Mouse (Mus musculus) brain, adult 2 months (tissue): ENCODE data around the gene Slc35a1.

Source experiments
- DNase-seq: peaks from one replicate; pipeline ENCODE4 v3.0.0; 2011; ENCODE audit warnings: low read depth, low spot score

Gene Slc35a1

GRCm38 (mm10) chr4:34653179-34653578, 34.1 kb downstream of the Slc35a1 start:
- DNase-seq: no peak

GRCm38 (mm10) chr4:34644779-34645178, 42.5 kb downstream of the Slc35a1 start:
- no peak for DNase-seq

GRCm38 (mm10) chr4:34640731-34641130, 46.5 kb downstream of the Slc35a1 start:
- no peak for DNase-seq

GRCm38 (mm10) chr4:34639745-34640364, 47.4 kb downstream of the Slc35a1 start:
- no peak for DNase-seq

DNA sequence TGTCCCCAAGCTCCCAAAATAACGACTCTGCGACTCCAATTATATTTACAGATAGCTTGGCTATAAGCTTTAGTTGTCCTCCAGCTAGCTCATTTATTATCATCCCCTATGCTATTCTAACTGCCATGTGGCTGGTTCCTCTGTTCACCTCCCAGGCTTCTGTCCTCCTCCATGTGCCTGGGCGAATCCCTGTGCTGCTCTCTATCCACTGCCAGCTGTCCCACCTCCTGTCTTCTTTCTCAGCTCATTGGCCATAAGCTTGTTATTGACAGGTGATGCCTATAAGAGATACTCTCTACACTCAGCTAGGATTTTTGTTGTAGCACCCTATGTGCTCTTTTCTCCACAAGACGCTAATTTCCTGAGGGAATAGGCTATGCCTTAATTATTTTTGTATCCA, 49.4 kb downstream of the Slc35a1 start:
- peak; percentile 45 for DNase-seq

DNA sequence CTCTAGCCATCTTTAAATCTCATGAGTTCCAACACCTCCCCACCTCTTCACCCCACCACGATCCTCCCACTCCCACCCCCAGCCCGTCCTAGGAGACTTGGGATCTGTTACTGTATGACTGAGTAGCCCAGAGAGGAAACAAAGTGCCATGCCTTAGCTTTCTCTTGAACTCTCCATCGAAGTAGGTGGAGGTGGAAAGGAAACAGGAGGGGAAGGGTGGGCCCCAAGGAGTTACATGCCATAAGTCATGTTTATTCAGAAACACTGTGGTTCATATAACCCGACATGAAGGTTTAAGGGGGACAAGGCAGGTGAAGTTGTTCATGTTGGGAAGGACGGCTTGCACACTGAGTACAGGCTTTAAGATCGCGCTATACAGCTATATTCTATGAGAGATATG, 49.9 kb downstream of the Slc35a1 start:
- DNase-seq: no peak

DNA sequence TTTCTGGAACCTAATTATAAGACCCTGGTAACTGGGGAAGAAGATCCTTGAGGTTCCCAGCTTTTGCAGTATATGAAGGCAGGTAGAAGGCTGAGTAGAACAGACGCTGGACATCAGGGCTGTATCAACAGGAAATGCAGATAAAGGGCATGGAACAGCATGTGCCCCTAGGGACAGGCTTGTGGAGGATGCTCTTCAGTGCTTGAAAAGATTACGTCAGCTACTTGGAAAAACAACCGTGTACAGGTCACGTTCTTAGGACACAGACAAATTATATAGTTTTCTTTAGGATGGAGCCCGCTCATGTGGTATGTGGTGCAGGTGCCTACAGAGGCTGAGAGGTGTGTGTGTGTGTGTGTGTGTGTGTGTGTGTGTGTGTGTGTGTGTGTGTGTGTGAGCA, 51.2 kb downstream of the Slc35a1 start:
- no peak for DNase-seq

- no peak for DNase-seq
Measured at GRCm38 (mm10) chr4:34634129-34634528, 53.1 kb downstream of the Slc35a1 start.

DNA sequence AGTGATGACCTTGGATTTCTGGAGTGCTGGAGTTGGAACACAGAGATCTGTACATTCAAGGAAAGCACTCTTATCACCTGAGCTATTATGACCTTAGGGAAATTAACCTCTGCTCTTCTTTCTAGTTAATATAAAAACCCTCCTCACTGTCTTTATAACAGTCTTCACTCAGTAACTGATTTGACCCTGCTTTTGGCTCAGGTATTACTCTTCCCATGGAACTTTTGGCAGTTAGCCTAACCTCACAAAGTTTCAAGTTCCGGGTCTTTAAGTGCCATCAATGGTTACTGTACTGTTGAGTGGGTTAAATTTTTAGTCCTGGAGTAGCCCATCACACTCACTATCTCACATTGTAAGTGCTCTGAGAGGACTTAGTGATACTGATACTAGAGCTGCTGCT, 57.3 kb downstream of the Slc35a1 start:
- no peak for DNase-seq

GRCm38 (mm10) chr4:34626401-34626800, 60.8 kb downstream of the Slc35a1 start:
- DNase-seq: no peak

DNA sequence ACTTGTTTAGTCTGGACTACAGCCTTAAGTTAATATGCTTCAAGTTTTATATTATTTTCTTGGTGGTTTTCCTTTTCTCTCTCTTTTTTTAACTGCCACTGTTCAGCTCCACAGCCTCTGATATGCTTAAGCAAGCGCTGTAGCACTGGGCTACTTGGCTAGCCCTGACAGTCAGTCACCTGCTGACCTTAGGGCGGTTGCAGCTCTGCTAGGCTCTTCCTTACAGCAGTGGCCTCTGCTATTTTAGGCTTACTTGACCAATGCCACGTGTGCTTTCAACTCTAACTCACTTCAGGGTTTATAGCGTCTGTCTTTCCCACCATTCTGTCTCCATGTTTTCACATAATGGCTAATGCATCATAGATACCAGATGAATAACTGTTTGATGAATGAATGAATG, 61.7 kb downstream of the Slc35a1 start:
- no peak for DNase-seq

DNA sequence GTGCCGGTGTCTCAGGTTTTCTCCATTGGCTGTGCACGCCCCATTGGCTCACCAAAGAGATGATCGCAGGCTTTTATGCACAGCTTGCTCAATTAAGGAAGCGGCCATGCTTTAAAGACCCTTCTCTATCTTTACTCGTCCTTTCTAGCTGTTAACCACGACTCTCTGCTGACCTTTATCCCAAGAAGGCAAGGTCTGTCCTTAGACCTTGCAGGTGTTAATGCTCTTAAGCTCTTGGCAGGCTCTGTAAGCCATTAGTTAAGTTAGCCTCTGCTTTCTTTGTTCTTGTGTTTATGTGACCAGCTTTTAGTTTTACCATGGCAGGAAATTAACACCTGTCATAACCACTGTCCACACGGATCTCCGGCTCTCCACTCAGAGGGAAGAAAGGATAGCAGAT, 71.1 kb downstream of the Slc35a1 start:
- no peak for DNase-seq

DNA sequence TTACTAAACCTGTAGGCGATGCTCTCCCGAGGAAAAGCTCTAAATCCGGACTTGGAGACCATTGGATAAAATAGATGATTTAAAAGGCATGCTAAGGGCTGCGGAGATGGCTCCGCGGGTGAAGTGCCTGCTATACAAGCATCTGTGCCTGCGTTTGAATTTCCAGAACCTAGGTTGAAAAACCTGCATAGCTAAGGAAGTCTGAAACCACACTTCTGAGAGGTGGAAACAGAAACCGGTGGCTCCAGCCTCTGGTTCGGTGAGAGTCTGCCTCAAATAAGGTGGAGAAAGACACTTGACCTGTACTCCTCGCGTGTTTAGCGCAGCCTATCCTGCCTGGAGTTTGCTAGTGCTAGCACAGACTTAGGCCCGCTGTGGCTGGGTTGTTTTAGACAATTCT, 71.9 kb downstream of the Slc35a1 start:
- DNase-seq: peak; percentile 51

GRCm38 (mm10) chr4:34614630-34615094, 72.6 kb downstream of the Slc35a1 start, which contains the start of the genes Orc3 and Rars2:
Gene Orc3, minus strand, starts transcription at chr4:34614944.
Gene Rars2, plus strand, starts transcription at chr4:34614957.
- DNase-seq: peak; percentile 97

DNA sequence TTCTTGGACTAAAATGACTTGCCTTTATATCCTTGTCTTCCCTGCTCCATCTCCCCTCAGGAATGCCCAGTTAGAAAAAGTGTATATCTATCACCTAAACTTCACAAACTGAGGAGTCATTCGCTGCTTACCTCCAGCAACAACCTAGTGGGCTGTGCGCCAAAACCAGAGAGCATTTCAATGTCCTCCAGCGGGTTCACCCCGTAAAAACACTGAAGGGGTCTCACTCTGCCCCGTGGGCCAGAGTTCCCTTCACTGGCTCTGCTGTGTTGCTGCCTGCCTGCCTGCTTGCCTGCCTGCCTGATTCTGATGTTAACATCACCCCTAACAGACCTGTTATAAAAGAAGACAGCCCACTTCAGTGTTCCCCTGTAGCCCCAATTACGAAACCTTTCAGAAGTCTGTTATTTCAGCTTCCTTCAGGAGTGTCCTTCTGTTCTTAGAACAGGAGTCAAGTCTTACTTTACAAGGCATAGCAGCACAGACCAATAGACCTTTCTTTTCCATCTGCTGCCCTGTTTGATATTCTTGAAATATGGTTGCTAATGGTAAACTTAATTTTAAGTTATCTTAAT, 73.6 kb downstream of the Slc35a1 start:
- DNase-seq: no peak
